Mouse (Mus musculus): ENCODE measurements around the gene Zfp429. TPM values are rescaled to one million over a fixed set of nuclear protein-coding genes. Genes with fewer than 3 reads are reported as not detected.
"Not testable (repeated sequence)": the region's sequence is repeated elsewhere in the genome, so short reads cannot be mapped to it uniquely, and the experiment has no call there.

The Zfp429 gene
- polyA plus RNA-seq, 1 experiment from 2014 or later = 5.0 TPM

- peak overlapping the region; percentile 67 for H3K4me3 ChIP-seq (ENCODE audit: low read depth, low read length)
- H3K9ac ChIP-seq (ENCODE audit: low read depth, low read length) = peak overlapping the region; percentile 53
- H3K4me2 ChIP-seq (replicated peaks; ENCODE audit: low read depth) = peak overlapping the region; percentile 80
- no peaks in the 10 kb centered on the region for H3K9me3 ChIP-seq (ENCODE audit: control insufficient read depth)
- no peaks in the 10 kb centered on the region for H3K36me3 ChIP-seq (ENCODE audit: control insufficient read depth, insufficient read depth)
- no peaks in the 10 kb centered on the region for H3K4me1 ChIP-seq (replicated peaks; ENCODE audit: control insufficient read depth, insufficient read depth, low read length)
- no peaks in the 10 kb centered on the region for H3K27me3 ChIP-seq (replicated peaks; ENCODE audit: control insufficient read depth, insufficient read depth, low read length)
- no peak for TF ChIP-seq CTCF (IDR thresholded peaks at IDR 0.05; ENCODE audit: low read depth)
- H3K27ac ChIP-seq (ENCODE audit: low read depth, low read length) = peak overlapping the region; percentile 6; the same call in 1 of the 2 replicates
- WGBS = 27% methylated on average over 11 of the region's 11 CpGs
- peak; percentile 67 for ATAC-seq
These were observed 21.1 kb upstream of the Zfp429 start for GRCm38 (mm10) chr13:67420558-67421206.

- no peak overlapping the region for H3K4me2 ChIP-seq (replicated peaks; ENCODE audit: low read depth)
- ATAC-seq = no peak
- TF ChIP-seq CTCF (IDR thresholded peaks at IDR 0.05; ENCODE audit: low read depth) = peak; percentile 20; the same call in 1 of the 2 replicates
- H3K27ac ChIP-seq (ENCODE audit: low read depth, low read length) = no peak overlapping the region
- no peaks in the 10 kb centered on the region for H3K4me1 ChIP-seq (replicated peaks; ENCODE audit: control insufficient read depth, insufficient read depth, low read length)
- H3K36me3 ChIP-seq (ENCODE audit: control insufficient read depth, insufficient read depth) = no peaks in the 10 kb centered on the region
- no peaks in the 10 kb centered on the region for H3K9me3 ChIP-seq (ENCODE audit: control insufficient read depth)
- H3K4me3 ChIP-seq (ENCODE audit: low read depth, low read length) = no peak overlapping the region
- WGBS = 87% methylated on average over 3 of the region's 3 CpGs
- no peaks in the 10 kb centered on the region for H3K27me3 ChIP-seq (replicated peaks; ENCODE audit: control insufficient read depth, insufficient read depth, low read length)
- H3K9ac ChIP-seq (ENCODE audit: low read depth, low read length) = no peak overlapping the region
These were observed 17.2 kb upstream of the Zfp429 start for GRCm38 (mm10) chr13:67416811-67417210.

DNA sequence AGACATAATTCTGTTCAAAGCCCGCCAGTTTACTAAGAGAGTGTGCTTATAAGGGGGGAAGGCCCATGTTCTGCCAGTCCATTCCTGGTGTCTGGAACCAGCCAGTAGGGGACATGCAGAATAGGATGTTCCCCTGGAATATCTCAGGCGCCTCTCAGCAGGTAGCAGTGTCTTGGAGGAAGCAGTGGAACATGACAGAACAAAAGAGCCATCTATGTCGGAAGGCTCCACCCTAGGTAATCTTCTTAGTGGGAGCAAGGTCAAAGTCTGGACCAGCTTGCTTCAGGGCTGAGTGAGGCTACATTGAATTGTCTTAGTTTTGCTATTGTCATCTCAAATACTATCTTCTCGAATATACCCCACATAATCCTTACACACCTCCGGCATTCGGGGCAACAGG is 16.1 kb upstream of the Zfp429 start:
- no peak for ATAC-seq
- H3K4me3 ChIP-seq (ENCODE audit: low read depth, low read length) = no peak overlapping the region
- TF ChIP-seq CTCF (IDR thresholded peaks at IDR 0.05; ENCODE audit: low read depth) = no peak
- no peaks in the 10 kb centered on the region for H3K9me3 ChIP-seq (ENCODE audit: control insufficient read depth)
- no peak overlapping the region for H3K4me2 ChIP-seq (replicated peaks; ENCODE audit: low read depth)
- 77% methylated on average over 6 of the region's 6 CpGs for WGBS
- H3K36me3 ChIP-seq (ENCODE audit: control insufficient read depth, insufficient read depth) = no peaks in the 10 kb centered on the region
- H3K27ac ChIP-seq (ENCODE audit: low read depth, low read length) = no peak overlapping the region
- no peaks in the 10 kb centered on the region for H3K4me1 ChIP-seq (replicated peaks; ENCODE audit: control insufficient read depth, insufficient read depth, low read length)
- H3K27me3 ChIP-seq (replicated peaks; ENCODE audit: control insufficient read depth, insufficient read depth, low read length) = no peaks in the 10 kb centered on the region
- no peak overlapping the region for H3K9ac ChIP-seq (ENCODE audit: low read depth, low read length)

DNA sequence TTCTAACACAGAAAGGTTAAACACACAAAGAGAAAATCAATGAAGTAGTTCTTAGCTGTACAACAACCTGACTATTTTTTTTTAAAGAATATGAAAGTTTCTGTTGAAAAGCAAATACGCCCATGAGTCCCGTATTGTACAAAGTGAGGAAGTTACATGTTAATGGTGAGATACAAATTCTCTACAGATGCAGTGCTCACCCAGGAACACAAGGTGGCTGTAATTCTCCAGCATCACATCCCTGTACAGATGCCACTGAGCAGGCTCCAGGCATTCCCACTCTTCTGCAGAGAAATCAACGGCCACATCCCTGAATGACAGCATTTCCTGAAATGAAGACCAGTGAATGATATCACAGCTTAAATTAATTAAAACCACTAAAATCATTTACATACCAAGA is 14.0 kb upstream of the Zfp429 start:
- not testable (repeated sequence) for ATAC-seq

DNA sequence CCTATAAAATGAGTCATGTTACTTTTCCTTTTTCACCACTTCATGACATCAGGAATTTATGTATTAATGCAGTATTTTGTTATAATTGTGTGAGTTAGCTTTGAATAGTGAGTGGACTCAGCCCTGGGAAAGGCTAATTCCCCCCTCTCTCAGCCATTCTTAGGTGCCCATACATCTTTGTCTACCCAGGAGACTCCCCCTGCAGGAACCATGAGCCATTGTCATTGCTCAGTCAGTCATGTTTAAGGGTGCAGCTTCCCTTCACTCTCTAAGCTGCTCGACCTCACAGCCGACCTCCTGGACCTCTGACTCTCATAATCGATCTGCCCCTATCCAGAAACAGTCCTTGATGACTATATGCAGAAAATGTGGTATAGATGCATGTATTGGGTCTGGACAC is 23.4 kb downstream of the Zfp429 start:
- H3K4me2 ChIP-seq (replicated peaks; ENCODE audit: low read depth); H3K9ac ChIP-seq (ENCODE audit: low read depth, low read length); H3K27ac ChIP-seq (ENCODE audit: low read depth, low read length); H3K4me1 ChIP-seq (replicated peaks; ENCODE audit: control insufficient read depth, insufficient read depth, low read length); H3K9me3 ChIP-seq (ENCODE audit: control insufficient read depth); H3K27me3 ChIP-seq (replicated peaks; ENCODE audit: control insufficient read depth, insufficient read depth, low read length); H3K36me3 ChIP-seq (ENCODE audit: control insufficient read depth, insufficient read depth); H3K4me3 ChIP-seq (ENCODE audit: low read depth, low read length); ATAC-seq: not testable (repeated sequence)
- TF ChIP-seq CTCF (IDR thresholded peaks at IDR 0.05; ENCODE audit: low read depth) = peak; percentile 20; the same call in 1 of the 2 replicates
- WGBS = 68% methylated on average over 3 of the region's 3 CpGs

More for the DNA sequence above, 14.0 kb upstream of the Zfp429 start:
- 71% methylated on average over 3 of the region's 3 CpGs for WGBS
- H3K9ac ChIP-seq (ENCODE audit: low read depth, low read length); H3K27me3 ChIP-seq (replicated peaks; ENCODE audit: control insufficient read depth, insufficient read depth, low read length); H3K9me3 ChIP-seq (ENCODE audit: control insufficient read depth); H3K36me3 ChIP-seq (ENCODE audit: control insufficient read depth, insufficient read depth); H3K4me3 ChIP-seq (ENCODE audit: low read depth, low read length); H3K4me2 ChIP-seq (replicated peaks; ENCODE audit: low read depth); H3K27ac ChIP-seq (ENCODE audit: low read depth, low read length); H3K4me1 ChIP-seq (replicated peaks; ENCODE audit: control insufficient read depth, insufficient read depth, low read length): not testable (repeated sequence)
- peak; percentile 55 for TF ChIP-seq CTCF (IDR thresholded peaks at IDR 0.05; ENCODE audit: low read depth)

- Histone ChIP-seq H3K9ac (ENCODE audit: low read depth, low read length) (peak within 1 kb of the TSS; percentile 12; the same call in 1 of the 2 replicates), H3K4me3 (ENCODE audit: low read depth, low read length) (peak within 1 kb of the TSS; percentile 43), H3K4me2 (replicated peaks; ENCODE audit: low read depth) (peak within 1 kb of the TSS; percentile 61)
- H3K4me1 ChIP-seq (replicated peaks; ENCODE audit: control insufficient read depth, insufficient read depth, low read length); H3K36me3 ChIP-seq (ENCODE audit: control insufficient read depth, insufficient read depth); H3K27me3 ChIP-seq (replicated peaks; ENCODE audit: control insufficient read depth, insufficient read depth, low read length); H3K9me3 ChIP-seq (ENCODE audit: control insufficient read depth); H3K27ac ChIP-seq (ENCODE audit: low read depth, low read length): not testable (repeated sequence)
- 12% methylated on average over 13 of the region's 15 CpGs for WGBS
- peak; percentile 95 for ATAC-seq
These were observed 24.3 kb downstream of the Zfp429 start, which contains the start of the genes Gm28041 and Zfp456 for GRCm38 (mm10) chr13:67375050-67375911. TSS of gene Gm28041 (minus strand) at chr13:67375733. TSS of gene Zfp456 (minus strand) at chr13:67375810.

Measured in intestine, postnatal 0 days (tissue).